Mouse (Mus musculus) neural tube, embryonic 10.5 days (tissue): Measurements from ENCODE around the gene Mrpl1.

Source experiments
- DNase-seq: peaks from one replicate; pipeline ENCODE4 v3.0.0-alpha.2; 2017; ENCODE audit warnings: low spot score; ENCODE audit errors: extremely low spot score

The Mrpl1 gene

DNA sequence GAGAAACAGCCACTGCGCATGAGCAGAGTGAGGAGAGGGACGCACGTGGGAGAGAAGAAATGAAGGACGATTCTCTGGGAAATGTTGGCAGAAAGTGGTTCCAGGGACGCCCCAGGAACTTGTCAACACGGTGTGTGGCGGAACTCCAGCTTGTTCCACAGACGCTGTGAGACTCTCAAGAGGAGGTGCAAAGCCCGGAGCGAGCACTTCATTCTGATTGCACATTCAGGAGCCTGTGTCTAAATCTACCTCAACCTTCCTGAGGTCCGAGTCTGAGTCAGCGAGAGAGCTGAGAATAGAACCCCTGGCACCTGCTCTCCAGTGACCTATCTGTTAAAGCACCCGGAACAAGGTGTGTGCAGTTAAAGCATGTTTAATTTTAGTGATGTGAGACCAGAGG lies 98.8 kb downstream of the Mrpl1 start:
- no peak for DNase-seq

DNA sequence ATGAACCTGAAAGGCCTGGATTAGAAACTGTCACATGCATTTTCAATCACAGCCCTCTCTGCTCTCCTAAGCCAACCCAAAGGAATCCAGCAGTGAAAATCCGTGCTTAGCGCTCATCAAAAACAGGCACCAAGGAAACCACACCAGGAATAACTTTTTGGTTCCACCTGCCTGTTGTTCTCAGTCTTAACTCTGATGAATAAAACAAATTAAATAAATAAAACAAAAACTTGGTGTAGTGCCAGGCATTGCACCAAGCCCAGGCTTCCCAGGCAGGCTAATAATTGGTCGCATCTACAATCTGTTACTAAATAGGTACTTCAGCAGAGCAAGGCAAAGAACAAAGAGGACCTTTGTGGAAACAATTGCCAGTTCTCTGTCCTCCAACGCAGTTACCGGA lies 99.4 kb downstream of the Mrpl1 start:
- DNase-seq = no peak

DNA sequence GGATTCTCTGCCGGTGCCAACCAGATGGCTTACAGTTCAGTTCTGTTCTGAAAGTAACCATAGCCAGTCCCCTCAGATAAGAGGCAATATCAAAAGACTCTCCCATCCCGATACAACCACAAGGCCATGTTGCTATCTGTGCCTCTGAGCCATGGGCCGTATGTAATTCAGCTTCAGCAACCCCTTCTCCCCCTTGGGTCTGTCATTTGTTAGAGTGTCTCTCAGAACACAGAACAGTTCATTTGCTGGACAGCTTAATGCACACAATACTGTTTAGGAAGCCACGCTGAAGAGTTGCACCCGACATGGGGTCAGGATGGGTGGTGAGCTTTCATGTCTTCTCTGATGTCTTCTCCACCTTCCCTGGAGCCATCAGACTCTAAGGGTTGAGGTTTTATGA lies 100.3 kb downstream of the Mrpl1 start:
- DNase-seq = no peak

DNA sequence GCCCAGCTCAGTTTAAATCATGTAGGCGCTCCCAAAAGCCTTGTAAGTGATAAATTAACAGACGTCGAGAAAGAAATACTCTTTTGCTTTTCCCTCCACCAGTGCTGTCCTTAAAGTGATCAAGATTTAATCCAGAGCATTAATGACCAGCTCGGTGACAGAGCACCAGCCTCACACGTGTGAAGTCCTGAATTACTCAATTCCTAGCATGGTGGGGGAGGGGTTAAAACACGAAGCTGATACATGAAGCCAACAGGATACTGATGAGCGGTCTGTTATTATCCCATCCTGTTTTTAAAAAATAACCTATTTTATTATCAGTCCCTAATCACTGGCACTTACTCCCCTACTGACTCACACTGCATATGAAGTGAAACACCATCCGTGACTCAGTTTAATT lies 102.4 kb downstream of the Mrpl1 start:
- no peak for DNase-seq
